Mouse (Mus musculus) hindbrain, postnatal 0 days (tissue): ENCODE measurements around the gene Man2b2. TPM values are rescaled to one million over a fixed set of nuclear protein-coding genes. Genes with fewer than 3 reads are reported as not detected.
"Not testable (repeated sequence)": the region's sequence is repeated elsewhere in the genome, so short reads cannot be mapped to it uniquely, and the experiment has no call there.

ENCODE experiments used
- ATAC-seq: fragments of 200-750 bp; cut with Nextera tagmentation; 2 replicates; pipeline ENCODE4 v1.8.0; 2017; ENCODE audit warnings: mild to moderate bottlenecking, moderate TSS enrichment, moderate library complexity
- DNase-seq: peaks from one replicate; pipeline ENCODE4 v3.0.0-alpha.2; 2015; ENCODE audit warnings: low spot score
- H3K27ac ChIP-seq: fragments of 300-500 bp; sonication (generic); 2 replicates; pipeline ENCODE4 v1.5.1; 2014; ENCODE audit warnings: mild to moderate bottlenecking
- H3K27me3 ChIP-seq: fragments of 300-500 bp; sonication (generic); 2 replicates; pipeline ENCODE4 v1.6.1; 2014; ENCODE audit warnings: low read length, mixed read lengths; ENCODE audit not compliant: insufficient read depth
- H3K36me3 ChIP-seq: fragments of 300-500 bp; sonication (generic); 2 replicates; pipeline ENCODE4 v1.6.1; 2014; ENCODE audit warnings: low read length, mixed read lengths; ENCODE audit not compliant: insufficient read depth
- H3K4me1 ChIP-seq: fragments of 300-500 bp; sonication (generic); 2 replicates; pipeline ENCODE4 v1.6.1; 2014; ENCODE audit warnings: antibody characterized with exemption, low read length, mixed read lengths; ENCODE audit not compliant: insufficient read depth
- H3K4me2 ChIP-seq: fragments of 300-500 bp; sonication (generic); 2 replicates; pipeline ENCODE4 v1.6.1; 2014; ENCODE audit warnings: low read depth, mild to moderate bottlenecking, low read length, moderate library complexity, mixed read lengths
- H3K4me3 ChIP-seq: fragments of 300-500 bp; sonication (generic); 2 replicates; pipeline ENCODE4 v1.5.1; 2014; ENCODE audit warnings: low read length
- H3K9ac ChIP-seq: fragments of 300-500 bp; sonication (generic); replicated peaks from 2 replicates; pipeline ENCODE4 v1.6.1; 2014; ENCODE audit warnings: mild to moderate bottlenecking, low read length, moderate library complexity, mixed read lengths
- H3K9me3 ChIP-seq: fragments of 300-500 bp; sonication (generic); 2 replicates; pipeline ENCODE4 v1.6.1; 2016; ENCODE audit warnings: low read length, mixed read lengths
- CTCF ChIP-seq: IDR thresholded peaks from 2 replicates; pipeline ENCODE4 v1.5.1; 2016; ENCODE audit warnings: antibody characterized with exemption, control low read depth, low read depth
- WGBS: fragments of 180-500 bp; shearing (Covaris S2); extraction: QIAGEN DNeasy Blood & Tissue Kit; methylation state at CpG from one replicate; pipeline ENCODE4 v1.1.7; 2014; 5-methylcytosine and 5-hydroxymethylcytosine counted together
- polyA plus RNA-seq: library from polyadenylated mRNA; unstranded; fragments of >200 nt; fragmentation: Nextera tagmentation; extraction: Ambion mirVana; gene quantifications from 2 replicates; pipeline ENCODE4 v1.2.1, GENCODE M21; 2015
- total RNA-seq: library from RNA; depleted of rRNA; stranded (reverse); fragments of >200 nt; gene quantifications from 2 replicates; pipeline ENCODE4 v1.2.3, GENCODE M21; 2014

Gene Man2b2
- total and polyA plus RNA-seq, 2 experiments from 2014 or later = 17.9 to 30.2 TPM

DNA sequence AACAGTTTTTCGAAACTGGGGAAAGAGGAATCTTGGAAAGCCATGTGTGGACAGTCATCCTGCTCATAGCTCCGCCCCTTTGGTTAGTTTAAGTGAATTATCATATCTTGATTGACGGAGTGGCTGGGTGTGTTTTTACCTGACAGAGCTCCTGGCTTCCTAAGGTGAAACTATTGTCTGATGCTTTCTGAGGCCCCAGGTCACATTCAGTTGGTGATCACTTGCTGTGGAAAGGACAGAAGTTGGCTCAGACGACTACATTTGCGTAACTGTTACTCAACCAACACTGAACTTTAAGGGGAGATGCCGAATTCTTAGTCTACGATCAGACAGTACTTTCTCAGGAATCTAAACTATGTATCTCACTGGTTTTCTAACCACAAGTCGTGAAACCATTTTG lies 33.2 kb downstream of the Man2b2 start:
- WGBS = 52% methylated on average over 8 of the region's 8 CpGs
- no peak overlapping the region for H3K9ac ChIP-seq
- peak overlapping the region; percentile 68 for H3K4me3 ChIP-seq
- H3K9me3 ChIP-seq = no peaks in the 10 kb centered on the region
- H3K27me3 ChIP-seq = no peaks in the 10 kb centered on the region
- H3K27ac ChIP-seq = no peak overlapping the region
- DNase-seq (no peak), ATAC-seq (no peak)
- peaks cover 5% of the 10 kb centered on the region; the same call in 1 of the 2 replicates for H3K36me3 ChIP-seq
- 0 out of 2 replicates have a peak, but pooled peaks cover 6% of the 10 kb centered on the region for H3K4me1 ChIP-seq
- peak overlapping the region; percentile 59 for H3K4me2 ChIP-seq
- TF ChIP-seq CTCF = no peak

DNA sequence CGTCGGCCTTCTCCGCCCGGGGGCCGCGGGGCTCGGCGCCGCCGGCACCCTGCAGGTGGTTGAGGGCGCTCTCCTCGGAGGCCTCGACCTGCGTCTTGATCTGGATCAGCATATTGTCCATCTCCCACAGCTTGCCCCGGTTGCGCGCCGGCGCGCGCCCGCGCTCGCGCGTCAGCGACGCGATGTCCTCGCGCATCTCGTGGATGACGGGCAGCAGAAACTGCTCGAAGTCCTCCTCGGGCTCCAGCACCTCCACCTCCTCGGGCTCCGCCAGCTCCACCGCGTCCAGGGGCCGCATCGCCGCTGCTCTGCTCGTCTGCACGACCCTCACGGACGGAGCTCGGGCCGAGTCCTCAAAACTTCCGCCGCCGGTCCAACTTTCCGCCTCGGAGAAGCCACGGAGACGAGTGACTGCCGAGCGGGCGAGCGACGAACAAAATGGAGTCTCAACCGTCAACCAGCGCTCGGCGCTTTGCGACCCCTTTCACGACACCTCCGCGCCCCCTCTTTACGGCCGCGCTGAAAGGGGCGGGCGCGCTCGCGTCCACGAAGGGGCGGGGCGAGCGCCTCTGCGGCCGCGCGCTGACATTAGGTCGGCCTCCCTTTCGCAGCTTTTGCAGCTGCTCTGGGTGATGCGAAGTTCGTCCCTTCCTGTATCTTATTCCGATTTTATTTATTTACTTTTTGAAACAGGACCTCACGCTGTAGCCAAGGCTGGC lies 34.0 kb downstream of the Man2b2 start, which contains the start of gene Mrfap1:
Gene Mrfap1 (minus strand): TSS at position 477 of the 719 bp plus-strand sequence.
- DNase-seq (peak; percentile 98), ATAC-seq (peak; percentile 87)
- H3K9me3 ChIP-seq, H3K36me3 ChIP-seq, H3K4me1 ChIP-seq, H3K27me3 ChIP-seq: not testable (repeated sequence)
- H3K4me3 ChIP-seq = peak within 1 kb of the TSS; percentile 68
- under 1% methylated on average over 89 of the region's 90 CpGs for WGBS
- peak within 1 kb of the TSS; percentile 59 for H3K4me2 ChIP-seq
- peak within 1 kb of the TSS; percentile 64 for H3K9ac ChIP-seq
- peak within 1 kb of the TSS; percentile 94 for H3K27ac ChIP-seq

DNA sequence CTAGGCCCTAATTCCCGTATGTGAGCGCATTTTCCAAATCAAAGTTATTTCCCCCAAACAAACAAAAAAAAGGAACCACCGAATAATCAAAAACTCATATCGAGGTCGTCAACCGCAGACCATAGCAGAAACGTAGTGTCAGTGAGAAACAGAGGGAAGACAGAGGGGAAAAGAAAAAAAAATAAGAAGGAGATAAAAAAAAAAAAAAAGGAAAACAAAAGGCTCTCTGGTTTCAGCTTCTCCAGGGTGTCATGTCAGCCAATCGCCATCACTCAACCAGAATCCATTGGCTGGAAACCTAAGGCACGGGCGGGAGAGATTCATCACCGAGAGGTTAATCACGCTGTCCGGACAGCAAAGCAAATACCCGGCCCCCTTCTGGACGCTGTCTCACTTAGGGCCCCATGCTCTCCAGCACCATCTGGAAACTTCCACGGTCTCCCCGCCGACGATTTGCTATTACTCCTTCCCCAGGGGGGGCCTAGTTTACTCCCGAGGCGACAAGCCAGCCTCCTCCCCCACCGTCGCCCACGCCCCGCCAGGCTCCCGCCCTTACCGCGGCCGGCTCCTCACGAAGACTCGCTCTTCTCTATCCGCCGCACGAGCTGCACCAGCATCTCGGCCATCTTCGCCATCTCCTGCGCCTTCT lies 34.7 kb downstream of the Man2b2 start:
- not testable (repeated sequence) for H3K27me3 ChIP-seq, H3K4me1 ChIP-seq, H3K36me3 ChIP-seq, H3K9me3 ChIP-seq
- peak overlapping the region; percentile 59 for H3K4me2 ChIP-seq
- peak overlapping the region; percentile 68 for H3K4me3 ChIP-seq
- DNase-seq (peak; percentile 72), ATAC-seq (peak; percentile 66)
- WGBS = 3% methylated on average over 35 of the region's 37 CpGs
- peak overlapping the region; percentile 64 for H3K9ac ChIP-seq
- peak overlapping the region; percentile 94 for H3K27ac ChIP-seq

DNA sequence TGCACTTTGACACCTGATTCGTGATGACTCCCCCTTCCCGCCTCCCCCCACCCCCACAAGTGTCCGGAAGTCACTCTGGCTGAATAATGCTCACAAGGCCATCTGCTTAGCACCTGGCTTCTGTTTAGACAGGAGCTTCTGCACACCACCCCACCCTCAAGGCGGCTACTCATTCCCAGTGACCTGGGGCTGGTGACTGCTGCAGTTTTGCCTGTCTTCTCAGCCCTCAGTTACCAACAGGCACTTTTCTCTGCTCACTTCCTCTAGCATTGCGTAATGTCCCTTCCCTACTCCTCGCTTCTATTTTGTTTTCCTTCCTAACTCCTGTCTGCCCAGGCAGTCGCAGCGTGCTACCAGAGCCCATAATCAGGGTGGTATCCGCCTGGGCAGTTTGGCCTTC lies 38.6 kb downstream of the Man2b2 start:
- ATAC-seq (no peak), DNase-seq (no peak)
- Histone ChIP-seq H3K27ac (no peak overlapping the region), H3K36me3 (peaks cover 5% of the 10 kb centered on the region; the same call in 1 of the 2 replicates), H3K4me1 (0 out of 2 replicates have a peak, but pooled peaks cover 6% of the 10 kb centered on the region), H3K4me3 (no peak overlapping the region), H3K4me2 (no peak overlapping the region), H3K27me3 (no peaks in the 10 kb centered on the region), H3K9ac (no peak overlapping the region), H3K9me3 (no peaks in the 10 kb centered on the region)
- TF ChIP-seq CTCF = no peak
- WGBS = 86% methylated on average over 9 of the region's 9 CpGs

DNA sequence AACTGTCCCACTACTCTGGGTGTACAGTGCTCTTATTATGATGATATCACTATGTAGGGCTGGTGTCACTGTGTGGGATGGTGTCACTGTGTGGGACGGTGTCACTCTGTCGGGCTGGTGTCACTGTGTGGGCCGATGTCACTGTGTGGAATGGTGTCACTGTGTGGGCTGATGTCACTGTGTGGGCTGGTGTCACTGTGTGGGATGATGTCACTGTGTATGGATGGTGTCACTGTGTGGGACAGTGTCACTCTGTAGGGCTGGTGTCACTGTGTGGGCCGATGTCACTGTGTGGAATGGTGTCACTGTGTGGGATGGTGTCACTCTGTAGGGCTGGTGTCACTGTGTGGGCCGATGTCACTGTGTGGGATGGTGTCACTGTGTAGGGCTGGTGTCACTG lies 44.4 kb downstream of the Man2b2 start:
- WGBS = 97% methylated on average over 5 of the region's 5 CpGs
- H3K4me3 ChIP-seq = no peak overlapping the region
- H3K4me1 ChIP-seq = no peaks in the 10 kb centered on the region
- no peak for ATAC-seq
- H3K36me3 ChIP-seq = no peaks in the 10 kb centered on the region
- H3K27ac ChIP-seq = no peak overlapping the region
- DNase-seq = no peak
- H3K9me3 ChIP-seq = no peaks in the 10 kb centered on the region
- no peak for TF ChIP-seq CTCF
- H3K4me2 ChIP-seq = no peak overlapping the region
- H3K27me3 ChIP-seq = no peaks in the 10 kb centered on the region
- H3K9ac ChIP-seq = no peak overlapping the region

DNA sequence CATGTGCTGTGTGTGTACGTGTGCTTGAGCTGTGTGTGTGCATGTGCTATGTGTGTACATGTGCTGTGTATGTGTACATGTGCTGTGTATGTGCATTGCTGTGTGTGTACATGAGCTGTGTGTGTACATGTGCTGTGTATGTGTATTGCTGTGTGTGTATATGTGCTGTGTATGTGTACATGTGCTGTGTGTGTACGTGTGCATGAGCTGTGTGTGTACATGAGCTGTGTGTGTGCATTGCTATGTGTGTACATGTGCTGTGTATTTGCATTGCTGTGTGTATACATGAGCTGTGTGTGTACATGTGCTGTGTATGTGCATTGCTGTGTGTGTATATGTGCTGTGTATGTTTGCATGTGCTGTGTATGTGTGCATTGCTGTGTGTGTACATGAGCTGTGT lies 50.9 kb downstream of the Man2b2 start:
- no peak overlapping the region for H3K4me2 ChIP-seq
- ATAC-seq (no peak), DNase-seq (no peak)
- H3K27ac ChIP-seq = no peak overlapping the region
- no peak overlapping the region for H3K4me3 ChIP-seq
- no peak for TF ChIP-seq CTCF
- H3K36me3 ChIP-seq = no peaks in the 10 kb centered on the region
- H3K4me1 ChIP-seq = no peaks in the 10 kb centered on the region
- 86% methylated on average over 2 of the region's 2 CpGs for WGBS
- no peaks in the 10 kb centered on the region for H3K9me3 ChIP-seq
- no peaks in the 10 kb centered on the region for H3K27me3 ChIP-seq
- H3K9ac ChIP-seq = no peak overlapping the region

DNA sequence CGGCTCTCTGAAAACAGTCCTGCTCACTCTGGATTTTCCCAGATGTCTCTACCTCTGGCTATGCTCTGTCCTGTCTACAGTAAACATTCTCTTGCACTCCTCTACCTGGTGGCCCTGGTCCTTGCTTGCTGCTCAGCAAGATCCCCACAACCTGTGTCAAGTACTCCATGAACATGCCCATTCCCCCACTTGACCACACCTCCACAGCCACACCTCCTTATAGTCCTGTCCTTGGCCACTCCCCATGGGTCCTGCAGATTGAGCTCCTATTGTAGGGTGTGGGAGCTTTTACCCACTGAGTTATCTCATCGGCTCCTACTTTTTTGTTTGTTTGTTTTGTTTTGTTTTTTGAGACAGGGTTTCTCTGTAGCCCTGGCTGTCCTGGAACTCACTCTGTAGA lies 51.6 kb downstream of the Man2b2 start:
- WGBS = 96% methylated on average over 1 of the region's 2 CpGs
- H3K27ac ChIP-seq = no peak overlapping the region
- no peak overlapping the region for H3K4me2 ChIP-seq
- no peaks in the 10 kb centered on the region for H3K27me3 ChIP-seq
- ATAC-seq (no peak), DNase-seq (no peak)
- no peak for TF ChIP-seq CTCF
- H3K4me1 ChIP-seq = no peaks in the 10 kb centered on the region
- no peaks in the 10 kb centered on the region for H3K9me3 ChIP-seq
- H3K4me3 ChIP-seq = no peak overlapping the region
- no peak overlapping the region for H3K9ac ChIP-seq
- H3K36me3 ChIP-seq = no peaks in the 10 kb centered on the region
